Mouse (Mus musculus) ES-Bruce4 (cell line): ENCODE data around the gene Tex21.

Experiments used
- CTCF ChIP-seq: IDR thresholded peaks from one replicate; pipeline ENCODE4 v1.8.1; 2011; ENCODE audit warnings: low read depth, low read length
- EP300 ChIP-seq: IDR thresholded peaks from 2 replicates; pipeline ENCODE4 v1.6.1; 2011; ENCODE audit warnings: low read depth, low read length; ENCODE audit not compliant: insufficient read depth
- POLR2A ChIP-seq: IDR thresholded peaks from one replicate; pipeline ENCODE4 v1.8.1; 2011; ENCODE audit warnings: low read length; ENCODE audit not compliant: insufficient read depth

DNA sequence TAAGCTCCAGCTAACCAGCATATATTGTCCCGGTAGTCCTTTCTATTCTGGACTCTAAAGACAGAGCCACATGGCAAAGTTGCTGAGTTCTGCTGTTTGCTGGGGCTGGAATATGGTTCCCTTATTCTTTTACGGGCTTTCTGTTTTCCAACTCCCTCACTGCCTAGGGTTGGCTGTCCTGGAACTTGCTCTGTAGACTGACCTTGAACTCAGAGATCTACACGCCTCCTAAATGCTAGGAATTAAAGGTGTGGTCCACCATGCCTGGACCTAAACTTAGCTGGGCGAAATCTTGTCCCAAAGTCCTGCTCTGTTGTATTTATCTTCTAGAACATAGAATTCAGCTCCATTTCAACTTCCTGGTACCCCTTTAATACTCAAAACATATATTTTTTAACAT is 15.0 kb upstream of the Tex21 start:
- TF ChIP-seq CTCF, result no peak
- TF ChIP-seq POLR2A, result no peak
- no peak for TF ChIP-seq EP300
